Mouse (Mus musculus) natural killer cell, adult 2 months (primary cell): ENCODE data around the gene Atad1.
"Not testable (repeated sequence)": the region's sequence is repeated elsewhere in the genome, so short reads cannot be mapped to it uniquely, and the experiment has no call there.

Experiments
- DNase-seq, 2 experiments: peaks; one replicate each; pipeline ENCODE4 v3.0.0; 2022; ENCODE audit warnings: low spot score in 2 of 2

The Atad1 gene

GRCm38 (mm10) chr19:32749425-32749824 lies 9.8 kb upstream of the Atad1 start:
- DNase-seq: peak in 1 of 2 experiments; percentile 32

- peak in 1 of 2 experiments; percentile 13 for DNase-seq
These were observed 1.2 kb upstream of the Atad1 start for GRCm38 (mm10) chr19:32740641-32741345.

DNA sequence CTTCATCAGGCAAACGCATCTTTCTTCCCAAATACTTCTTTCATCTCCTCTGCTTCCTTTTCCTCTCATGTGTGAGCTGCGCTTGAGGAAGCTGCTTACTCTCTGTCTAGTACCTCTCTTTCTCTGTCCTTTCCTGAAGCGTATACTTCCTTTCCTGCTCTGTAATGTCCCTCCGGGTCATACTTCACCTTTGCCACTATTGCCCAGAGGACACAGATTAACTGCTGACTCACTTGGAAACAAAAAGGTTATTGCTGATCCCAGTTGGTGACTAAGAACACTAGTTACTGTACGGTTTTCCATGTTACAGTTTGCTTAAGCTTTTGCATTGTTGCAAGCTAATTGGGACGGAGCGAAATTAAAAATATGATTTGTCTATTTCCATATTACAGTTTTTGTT lies 1.7 kb downstream of the Atad1 start:
- no peak for DNase-seq

GRCm38 (mm10) chr19:32732922-32733321 lies 6.7 kb downstream of the Atad1 start:
- no peak for DNase-seq

DNA sequence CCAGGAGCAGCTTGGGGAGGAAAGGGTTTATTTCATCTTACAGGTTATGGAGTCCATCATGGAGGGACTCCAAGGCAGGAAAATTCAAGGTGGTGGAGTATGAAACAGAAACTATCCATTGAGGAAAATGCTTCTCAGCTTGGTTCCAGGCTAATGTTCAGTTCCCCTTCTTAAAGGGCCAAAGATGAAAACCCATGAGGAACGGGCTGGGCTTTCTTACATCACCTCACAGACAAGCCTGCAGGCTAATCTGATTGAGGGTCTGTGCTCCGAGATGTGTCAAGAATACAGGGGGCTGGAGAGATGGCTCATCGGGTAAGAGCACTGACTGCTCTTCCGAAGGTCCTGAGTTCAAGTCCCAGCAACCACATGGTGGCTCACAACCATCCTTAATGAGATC lies 9.8 kb downstream of the Atad1 start:
- no peak for DNase-seq

DNA sequence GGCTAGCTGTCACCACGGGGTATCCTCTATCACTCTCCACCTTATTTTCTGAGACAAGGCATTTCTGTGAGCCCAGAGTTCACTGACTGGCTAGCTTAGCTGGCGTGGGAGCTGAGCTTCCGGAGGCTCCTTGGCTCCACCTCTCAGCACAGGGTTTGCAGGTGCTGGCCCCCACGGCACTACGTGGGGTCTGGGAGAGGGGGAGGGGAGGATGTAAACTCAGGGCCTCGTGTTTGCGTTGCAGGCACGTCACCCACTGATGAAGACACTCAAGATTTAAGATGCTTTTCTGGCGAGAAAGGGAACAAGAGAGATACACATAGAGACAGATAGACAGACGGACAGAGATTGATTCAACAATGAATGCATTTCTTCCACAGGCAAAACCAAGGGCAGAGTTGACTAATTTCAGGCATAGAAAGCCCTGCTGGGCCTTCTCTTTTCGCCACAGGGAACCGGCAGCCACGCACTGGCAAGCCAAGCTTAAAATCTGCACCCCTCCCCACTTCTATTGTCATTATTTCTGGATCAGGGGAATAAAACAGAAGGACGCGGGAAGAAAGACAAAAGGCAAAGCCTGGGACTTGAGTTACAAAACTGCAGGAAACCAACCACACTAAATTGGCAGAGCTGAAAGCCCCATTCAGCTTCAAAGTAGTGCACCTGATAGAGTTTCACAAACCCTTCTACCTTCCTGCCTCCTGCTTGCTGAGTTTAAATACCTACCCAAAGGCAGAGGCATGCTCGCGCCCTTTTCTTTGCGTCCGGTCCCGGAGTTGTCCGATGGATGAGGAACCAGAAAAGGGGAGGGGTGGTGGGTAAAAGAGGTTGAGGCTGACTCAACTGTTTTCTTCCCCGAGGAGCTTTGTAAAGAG lies 12.9 kb downstream of the Atad1 start:
- no peak for DNase-seq

- DNase-seq: no peak
These were observed 15.8 kb downstream of the Atad1 start for GRCm38 (mm10) chr19:32723817-32724216.

DNA sequence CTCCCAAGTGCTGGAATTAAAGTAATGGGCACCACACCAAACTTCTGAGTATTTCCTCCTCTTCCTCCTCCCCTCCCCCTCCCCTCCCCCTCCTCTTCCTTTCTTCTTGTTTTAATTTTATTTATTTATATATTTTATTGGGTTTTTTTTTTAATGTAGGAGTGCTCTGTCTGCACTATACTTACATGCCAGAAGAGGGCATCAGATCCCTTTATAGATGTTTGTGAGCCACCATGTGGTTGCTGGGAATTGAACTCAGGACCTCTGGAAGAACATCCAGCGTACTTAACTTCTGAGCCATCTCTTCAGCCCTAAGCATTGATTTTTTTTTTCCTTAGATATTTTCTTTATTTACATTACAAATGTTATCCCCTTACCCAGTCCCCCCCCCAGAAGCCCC lies 19.3 kb downstream of the Atad1 start:
- no peak for DNase-seq

- no peak for DNase-seq
These were observed 22.0 kb downstream of the Atad1 start for GRCm38 (mm10) chr19:32717590-32717989.

DNA sequence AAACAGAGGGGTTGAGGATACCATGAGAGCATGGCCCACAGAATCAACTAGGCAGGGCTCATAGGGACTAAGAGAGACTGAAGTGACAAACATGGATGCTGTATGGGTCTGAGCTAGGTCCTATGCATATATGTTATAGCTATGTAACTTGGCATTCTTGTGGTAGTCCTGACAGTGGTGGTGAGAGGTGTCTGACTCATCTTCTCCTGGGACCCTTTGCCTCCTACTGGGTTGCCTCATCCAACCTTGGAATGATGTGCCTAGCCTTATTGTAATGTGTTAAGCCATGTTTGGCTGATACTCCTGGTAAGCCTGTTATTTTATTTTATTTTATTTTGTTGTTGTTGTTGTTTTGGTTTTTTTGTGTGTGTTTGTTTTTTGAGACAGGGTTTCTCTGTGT lies 23.9 kb downstream of the Atad1 start:
- no peak for DNase-seq

DNA sequence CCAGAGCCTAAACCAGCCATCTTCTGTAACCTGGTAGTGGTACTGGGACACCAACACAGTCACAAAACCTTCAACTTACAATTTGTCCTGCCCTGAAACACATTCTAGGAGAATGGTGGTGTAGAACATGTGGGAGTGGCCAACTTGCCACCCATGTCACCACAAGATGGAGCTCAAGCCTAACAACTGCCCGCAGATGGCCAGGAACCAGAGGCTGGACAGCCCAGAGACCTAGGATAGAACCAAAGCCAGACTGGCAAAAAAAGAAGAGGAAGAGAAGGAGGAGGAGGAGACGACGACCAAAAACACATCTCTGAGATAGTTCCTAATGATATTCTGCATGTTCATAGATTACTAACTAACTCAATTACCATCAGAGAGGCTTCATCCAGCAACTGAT lies 24.4 kb downstream of the Atad1 start:
- DNase-seq: peak; percentile 70 to 74

- DNase-seq: no peak
These were observed 26.1 kb downstream of the Atad1 start for GRCm38 (mm10) chr19:32713471-32713870.

GRCm38 (mm10) chr19:32712588-32713042 lies 27.0 kb downstream of the Atad1 start:
- peak; percentile 86 to 92 for DNase-seq

- DNase-seq: peak; percentile 89 to 91
These were observed 27.6 kb downstream of the Atad1 start for GRCm38 (mm10) chr19:32711761-32712541.

- peak in 1 of 2 experiments; percentile 4 for DNase-seq
These were observed 29.3 kb downstream of the Atad1 start for GRCm38 (mm10) chr19:32710288-32710687.

- DNase-seq: no peak
These were observed 30.6 kb downstream of the Atad1 start for GRCm38 (mm10) chr19:32708996-32709395.

DNA sequence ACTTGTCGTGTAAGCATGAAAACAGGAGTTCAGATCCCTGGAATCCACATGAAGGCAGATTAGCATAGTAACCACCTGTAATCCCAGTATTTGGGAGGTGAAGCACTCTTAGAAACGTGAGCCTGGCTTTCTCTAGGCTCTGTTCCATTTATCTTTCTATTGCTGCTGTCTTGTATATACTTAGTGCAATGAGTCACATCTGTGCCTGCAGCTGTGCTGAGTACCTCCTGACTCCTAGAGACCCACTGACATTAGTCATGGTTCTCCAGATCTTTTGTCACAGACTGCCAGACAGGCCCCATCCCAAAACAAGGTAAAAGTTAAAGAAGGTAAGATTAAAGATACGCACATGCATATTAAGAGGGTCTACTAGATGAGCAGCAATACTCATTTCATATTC lies 37.4 kb downstream of the Atad1 start:
- DNase-seq: no peak

DNA sequence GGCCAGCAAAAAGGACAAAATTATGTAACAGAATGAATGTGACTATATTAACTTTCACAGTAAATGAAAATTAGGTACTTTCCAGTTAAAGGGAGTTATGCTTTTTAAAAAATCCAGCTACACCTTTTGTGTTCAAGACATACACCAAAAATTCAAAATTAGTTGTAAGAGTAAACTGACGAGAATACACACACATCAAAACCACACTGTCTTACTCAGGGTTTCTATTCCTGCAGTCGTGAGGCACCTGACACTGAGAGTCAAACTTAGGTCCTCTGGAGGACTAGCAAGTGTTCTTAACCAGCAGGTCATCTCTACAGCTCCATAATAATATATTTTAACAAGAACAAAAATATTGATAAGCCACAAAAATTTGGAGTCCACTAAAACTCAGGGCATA lies 42.9 kb downstream of the Atad1 start:
- no peak for DNase-seq

- peak in 1 of 2 experiments; percentile 5 for DNase-seq
These were observed 49.9 kb downstream of the Atad1 start for GRCm38 (mm10) chr19:32689724-32690123.

- DNase-seq: not testable (repeated sequence)
These were observed 51.4 kb downstream of the Atad1 start for GRCm38 (mm10) chr19:32688227-32688626.

DNA sequence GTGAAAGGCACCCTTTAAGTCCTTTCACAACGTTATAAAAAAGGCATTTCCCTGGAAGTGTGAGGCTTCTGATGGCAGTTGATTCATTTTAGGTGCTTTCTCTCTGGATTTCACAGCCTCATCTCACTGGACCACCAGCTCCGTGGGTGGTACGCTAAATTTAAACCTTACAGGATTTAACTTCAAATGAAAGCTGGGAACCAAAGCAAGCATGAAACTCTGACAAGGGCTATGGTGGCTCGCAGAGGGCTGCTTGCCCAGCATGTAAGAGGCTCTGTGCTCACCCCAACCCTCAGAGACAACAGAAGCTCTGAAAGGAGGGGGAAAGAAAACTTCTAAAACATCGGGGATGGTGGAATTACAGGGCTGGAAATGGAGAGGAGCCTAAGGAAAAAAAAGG lies 51.9 kb downstream of the Atad1 start:
- DNase-seq: no peak

DNA sequence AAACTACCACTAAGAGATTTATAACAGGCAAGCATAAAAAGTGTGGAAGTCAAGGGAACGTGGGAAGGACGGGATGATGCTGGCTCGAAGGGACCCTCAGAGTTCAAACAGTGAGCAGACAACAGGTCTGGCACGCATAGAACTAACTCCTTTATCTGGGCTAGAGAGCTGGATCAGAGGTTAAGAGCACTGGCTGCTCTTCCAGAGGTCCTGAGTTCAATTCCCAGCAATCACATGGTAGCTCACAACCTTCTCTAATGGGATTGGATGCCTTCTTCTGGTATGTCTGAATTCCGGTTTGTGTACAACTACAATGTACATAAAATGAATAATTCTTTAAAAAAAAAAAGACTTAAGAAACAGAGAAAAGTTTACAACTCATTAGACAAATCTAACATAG lies 56.5 kb downstream of the Atad1 start:
- DNase-seq: no peak
